Mouse (Mus musculus): ENCODE data around the gene Pfdn6. TPM values are rescaled to one million over a fixed set of nuclear protein-coding genes. Genes with fewer than 3 reads are reported as not detected.

The Pfdn6 gene
- polyA plus RNA-seq, 1 experiment from 2014 or later, result 145 TPM

DNA sequence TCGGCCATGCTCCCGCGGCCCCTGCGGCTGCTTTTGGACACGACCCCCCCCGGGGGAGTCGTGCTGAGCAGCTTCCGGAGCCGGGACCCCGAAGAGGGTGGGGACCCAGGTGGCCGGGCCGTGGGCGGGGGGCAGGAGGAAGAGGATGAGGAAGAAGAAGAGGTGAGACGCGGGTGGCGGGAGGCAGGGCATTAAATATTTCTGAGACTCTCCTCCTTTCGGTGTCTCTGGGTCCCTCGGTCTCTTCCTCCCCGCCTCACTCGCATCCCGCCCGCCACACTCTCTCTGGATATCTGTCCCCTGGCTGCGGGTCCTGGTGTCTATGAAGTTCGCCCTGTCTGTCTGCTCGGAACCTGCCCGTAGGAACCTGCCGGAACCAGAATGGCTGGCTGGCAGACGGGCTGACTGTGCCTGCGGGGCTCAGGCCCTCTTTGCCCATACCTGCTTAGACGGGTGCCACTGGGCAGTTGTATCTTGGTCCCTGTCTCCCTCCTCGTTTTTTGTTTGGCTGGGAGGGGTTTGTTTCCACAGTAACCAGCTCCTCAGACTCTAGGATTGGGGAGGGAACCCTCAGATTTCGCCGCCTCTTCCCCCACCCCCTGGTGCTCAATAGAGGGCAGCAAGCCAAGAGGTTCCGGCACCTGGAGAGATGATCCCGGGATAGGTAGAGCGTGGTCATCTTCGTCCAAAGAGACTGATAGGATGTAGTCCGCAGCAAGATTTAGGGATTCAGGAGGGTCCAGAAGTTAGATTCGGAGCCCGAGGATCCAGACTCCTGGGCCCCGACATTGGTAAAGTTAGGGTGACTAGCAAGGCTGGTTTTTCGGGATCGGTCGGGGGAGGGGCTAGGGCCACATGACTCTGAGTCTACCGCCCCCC, 9.6 kb downstream of the Pfdn6 start:
- H3K4me3 ChIP-seq (replicated peaks), result peak overlapping the region; percentile 78
- H3K9me3 ChIP-seq (replicated peaks), result no peaks in the 10 kb centered on the region
- peak overlapping the region; percentile 96 for H3K27ac ChIP-seq (replicated peaks)
- ATAC-seq (ENCODE audit: insufficient number of reproducible peaks, low FRiP score, low TSS enrichment, low read depth), result peak; percentile 4; the same call in 1 of the 2 replicates
- peak overlapping the region; percentile 67 for H3K9ac ChIP-seq
- H3K36me3 ChIP-seq, result peaks cover 39% of the 10 kb centered on the region
- peak overlapping the region; percentile 98 for H3K4me2 ChIP-seq (replicated peaks)
- H3K27me3 ChIP-seq, result no peaks in the 10 kb centered on the region
- under 1% methylated on average over 45 of the region's 45 CpGs for WGBS
- H3K4me1 ChIP-seq, result peaks cover 30% of the 10 kb centered on the region

DNA sequence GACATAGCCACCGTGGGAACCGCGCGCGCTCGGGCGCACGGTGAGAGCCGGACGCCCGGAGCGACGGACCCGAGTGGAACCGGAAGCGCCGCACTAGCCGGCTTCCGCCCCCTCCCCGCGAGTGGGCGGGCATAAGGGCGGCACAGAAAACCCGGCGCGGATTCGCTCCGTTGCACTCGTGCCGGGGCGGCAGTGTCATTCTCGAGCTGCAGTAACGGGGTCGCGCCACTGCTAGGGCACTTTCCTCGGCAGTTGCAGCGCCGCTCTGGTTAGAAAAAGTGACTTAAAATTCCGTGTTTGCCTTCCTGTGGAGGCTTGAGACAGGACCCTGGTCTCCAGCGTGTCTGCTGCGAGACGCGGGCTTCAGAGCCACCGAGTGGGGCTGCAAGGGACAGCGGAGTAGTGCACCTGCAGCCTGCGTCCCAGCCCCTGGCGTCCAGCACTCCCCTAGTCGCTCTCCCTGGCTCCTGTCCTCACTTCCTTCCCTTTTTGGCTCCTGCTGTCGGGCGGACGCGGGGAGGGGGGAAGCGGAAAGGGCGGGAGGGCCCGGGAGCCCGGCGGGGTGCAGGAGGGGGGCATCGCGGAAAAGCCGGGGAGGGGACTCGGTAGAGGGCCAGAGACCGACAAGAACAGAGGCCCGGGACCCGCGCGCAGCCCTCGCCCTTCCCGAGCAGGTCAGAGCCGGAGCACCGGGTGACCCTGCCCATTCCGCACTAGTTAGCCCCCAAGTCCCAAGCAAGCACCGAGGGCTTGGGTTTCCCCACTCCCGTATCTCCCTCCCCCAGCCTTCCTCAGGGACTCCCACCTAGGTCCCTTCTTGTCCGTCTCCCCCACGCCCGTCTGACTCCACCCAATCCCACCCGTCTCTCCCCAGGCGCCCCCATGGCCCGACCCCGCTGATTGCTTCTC, 10.5 kb downstream of the Pfdn6 start, which contains the start of gene Rgl2:
TSS of gene Rgl2 (plus strand) at position 173 of the 909 bp plus-strand sequence.
- peak; percentile 87 for ATAC-seq (ENCODE audit: insufficient number of reproducible peaks, low FRiP score, low TSS enrichment, low read depth)
- Histone ChIP-seq H3K4me1 (peaks cover 30% of the 10 kb centered on the region), H3K4me3 (replicated peaks) (peak within 1 kb of the TSS; percentile 78), H3K9ac (peak within 1 kb of the TSS; percentile 67), H3K27me3 (no peaks in the 10 kb centered on the region), H3K27ac (replicated peaks) (peak within 1 kb of the TSS; percentile 96), H3K9me3 (replicated peaks) (no peaks in the 10 kb centered on the region), H3K4me2 (replicated peaks) (peak within 1 kb of the TSS; percentile 98), H3K36me3 (peaks cover 30% of the 10 kb centered on the region)
- WGBS, result under 1% methylated on average over 79 of the region's 80 CpGs

DNA sequence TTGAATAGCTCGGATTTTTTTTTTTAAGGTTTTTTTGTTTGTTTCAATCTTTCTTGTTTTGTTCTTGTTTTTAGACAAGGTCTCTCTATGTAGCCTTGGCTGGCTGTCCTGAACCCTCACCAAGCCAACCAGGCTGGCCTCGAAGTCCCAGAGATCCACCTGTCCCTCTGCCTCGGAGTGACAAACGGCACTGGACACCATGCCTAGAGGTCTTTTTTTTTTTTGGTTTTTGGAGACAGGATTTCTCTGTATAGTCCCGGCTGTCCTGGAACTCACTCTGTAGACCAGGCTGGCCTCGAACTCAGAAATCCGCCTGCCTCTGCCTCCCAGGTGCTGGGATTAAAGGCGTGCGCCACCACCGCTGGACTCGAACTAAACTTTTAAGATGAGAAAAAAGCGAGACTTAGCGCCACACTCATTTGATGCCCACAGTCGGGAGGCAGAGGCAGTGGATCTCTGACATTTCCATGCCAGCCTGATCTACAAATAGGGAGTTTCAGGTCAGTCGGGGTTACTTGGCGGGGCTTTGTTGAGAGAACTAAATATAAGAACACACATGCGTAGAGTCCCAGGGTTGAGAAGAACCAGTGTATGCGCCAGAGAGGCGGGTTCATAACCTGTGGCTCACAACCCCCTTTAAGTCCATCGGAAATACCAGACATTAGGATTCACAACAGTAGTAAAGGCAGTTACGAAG, 11.7 kb downstream of the Pfdn6 start:
- Histone ChIP-seq H3K4me3 (replicated peaks) (peak overlapping the region; percentile 78), H3K27ac (replicated peaks) (no peak overlapping the region), H3K4me1 (peaks cover 30% of the 10 kb centered on the region), H3K4me2 (replicated peaks) (peak overlapping the region; percentile 98), H3K9me3 (replicated peaks) (no peaks in the 10 kb centered on the region), H3K36me3 (peaks cover 21% of the 10 kb centered on the region), H3K9ac (peak overlapping the region; percentile 67), H3K27me3 (no peaks in the 10 kb centered on the region)
- no peak for ATAC-seq (ENCODE audit: insufficient number of reproducible peaks, low FRiP score, low TSS enrichment, low read depth)
- WGBS, result 60% methylated on average over 21 of the region's 21 CpGs

DNA sequence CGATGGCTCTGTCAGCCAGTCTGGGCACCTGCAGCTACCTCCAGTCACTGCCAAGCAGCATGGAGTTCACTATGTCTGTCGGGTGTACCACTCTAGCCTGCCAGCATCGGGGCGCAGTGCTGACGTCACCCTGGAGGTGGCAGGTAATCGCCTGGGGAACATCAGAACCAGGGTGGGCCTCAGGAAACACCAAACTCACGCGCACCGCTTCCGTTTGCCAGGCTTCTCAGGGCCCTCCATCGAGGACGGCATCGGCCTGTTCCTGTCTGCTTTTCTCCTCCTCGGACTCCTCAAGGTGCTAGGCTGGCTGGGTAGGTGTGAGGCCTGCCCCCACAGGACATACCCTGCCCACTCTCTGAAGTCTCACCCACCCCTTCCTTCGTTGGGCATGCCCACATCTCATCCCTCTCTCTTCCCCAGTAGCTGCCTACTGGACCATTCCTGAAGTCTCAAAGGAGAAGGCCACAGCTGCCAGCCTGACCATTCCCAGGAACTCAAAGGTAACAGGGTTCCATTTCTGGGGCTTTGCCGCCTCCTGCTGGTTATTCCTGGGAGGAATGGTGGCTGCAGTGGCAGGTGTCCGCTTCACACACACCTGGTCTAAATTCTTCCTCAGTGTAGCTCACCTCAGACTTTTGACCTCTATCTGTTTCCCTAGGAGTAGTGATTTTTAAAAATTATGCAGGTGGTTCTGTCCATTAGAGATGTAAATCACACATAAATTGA, 13.8 kb downstream of the Pfdn6 start:
- Histone ChIP-seq H3K27me3 (no peaks in the 10 kb centered on the region), H3K36me3 (peaks cover 9% of the 10 kb centered on the region; the same call in 1 of the 2 replicates), H3K9ac (no peak overlapping the region), H3K4me3 (replicated peaks) (no peak overlapping the region), H3K4me1 (peaks cover 22% of the 10 kb centered on the region), H3K9me3 (replicated peaks) (no peaks in the 10 kb centered on the region), H3K27ac (replicated peaks) (no peak overlapping the region), H3K4me2 (replicated peaks) (no peak overlapping the region)
- WGBS, result 73% methylated on average over 17 of the region's 17 CpGs
- no peak for ATAC-seq (ENCODE audit: insufficient number of reproducible peaks, low FRiP score, low TSS enrichment, low read depth)

DNA sequence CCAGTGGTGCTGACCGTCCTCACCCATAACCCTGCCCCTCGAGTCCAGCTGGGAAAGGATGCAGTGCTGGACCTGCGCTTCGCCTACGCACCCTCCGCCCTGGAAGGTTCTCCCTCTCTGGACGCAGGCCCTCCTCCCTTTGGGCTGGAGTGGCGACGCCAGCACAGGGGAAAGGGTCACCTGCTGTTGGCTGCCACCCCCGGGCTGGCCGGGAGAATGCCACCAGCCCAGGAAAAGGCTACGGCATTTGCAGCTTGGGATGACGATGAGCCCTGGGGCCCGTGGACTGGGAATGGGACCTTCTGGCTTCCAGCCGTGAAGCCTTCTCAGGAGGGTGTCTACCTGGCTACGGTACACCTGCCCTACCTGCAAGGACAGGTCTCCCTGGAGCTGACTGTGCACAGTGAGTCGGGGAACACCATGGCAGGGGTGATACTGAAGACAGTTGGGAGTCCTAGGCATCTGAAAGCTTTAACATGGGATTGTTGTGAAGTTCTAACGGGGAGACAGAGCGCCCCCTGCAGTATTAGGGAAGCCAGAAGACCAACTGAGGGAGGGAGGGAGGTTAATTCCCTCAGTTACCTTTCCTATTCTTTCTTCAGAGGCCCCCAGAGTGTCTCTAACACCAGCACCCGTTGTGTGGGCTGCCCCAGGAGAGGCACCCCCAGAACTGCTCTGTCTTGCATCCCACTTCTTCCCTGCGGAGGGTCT, 14.6 kb downstream of the Pfdn6 start:
- peaks cover 14% of the 10 kb centered on the region for H3K4me1 ChIP-seq
- peaks cover 9% of the 10 kb centered on the region; the same call in 1 of the 2 replicates for H3K36me3 ChIP-seq
- no peaks in the 10 kb centered on the region for H3K27me3 ChIP-seq
- no peak overlapping the region for H3K9ac ChIP-seq
- 78% methylated on average over 21 of the region's 21 CpGs for WGBS
- H3K9me3 ChIP-seq (replicated peaks), result no peaks in the 10 kb centered on the region
- no peak overlapping the region for H3K4me3 ChIP-seq (replicated peaks)
- no peak overlapping the region for H3K4me2 ChIP-seq (replicated peaks)
- no peak for ATAC-seq (ENCODE audit: insufficient number of reproducible peaks, low FRiP score, low TSS enrichment, low read depth)
- H3K27ac ChIP-seq (replicated peaks), result no peak overlapping the region

DNA sequence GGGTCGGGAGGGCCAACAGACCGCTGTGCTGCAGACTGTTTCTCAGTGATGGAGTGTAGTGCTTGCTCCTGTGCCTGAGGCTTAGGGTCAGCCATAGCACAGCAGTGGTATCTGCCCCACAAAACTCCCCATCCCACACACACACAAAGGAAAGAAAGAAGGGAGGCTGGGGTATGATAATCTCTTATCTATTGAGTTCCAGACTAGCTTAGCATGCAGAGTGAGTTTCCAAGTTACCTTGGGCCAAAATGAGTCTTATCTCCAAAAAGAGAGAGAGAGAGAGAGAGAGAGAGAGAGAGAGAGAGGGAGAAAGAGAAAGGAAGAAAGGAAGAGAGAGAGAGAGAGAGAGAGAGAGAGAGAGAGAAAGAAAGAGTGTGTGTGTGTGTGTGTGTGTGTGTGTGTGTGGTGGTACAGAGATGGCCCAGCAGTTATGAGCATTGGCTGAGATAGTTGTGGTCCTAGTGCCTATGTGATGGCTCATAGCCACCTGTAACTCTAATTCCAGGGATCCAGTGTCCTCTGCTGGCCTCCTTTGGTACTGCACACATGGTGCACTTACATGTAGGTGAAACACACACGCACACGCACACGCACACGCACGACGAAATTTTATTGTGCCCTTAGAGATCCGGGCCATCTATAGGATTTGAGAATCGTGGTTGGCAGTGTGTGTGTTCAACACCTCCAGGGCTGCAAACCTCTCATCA, 15.4 kb downstream of the Pfdn6 start:
- no peak overlapping the region for H3K4me2 ChIP-seq (replicated peaks)
- ATAC-seq (ENCODE audit: insufficient number of reproducible peaks, low FRiP score, low TSS enrichment, low read depth), result no peak

DNA sequence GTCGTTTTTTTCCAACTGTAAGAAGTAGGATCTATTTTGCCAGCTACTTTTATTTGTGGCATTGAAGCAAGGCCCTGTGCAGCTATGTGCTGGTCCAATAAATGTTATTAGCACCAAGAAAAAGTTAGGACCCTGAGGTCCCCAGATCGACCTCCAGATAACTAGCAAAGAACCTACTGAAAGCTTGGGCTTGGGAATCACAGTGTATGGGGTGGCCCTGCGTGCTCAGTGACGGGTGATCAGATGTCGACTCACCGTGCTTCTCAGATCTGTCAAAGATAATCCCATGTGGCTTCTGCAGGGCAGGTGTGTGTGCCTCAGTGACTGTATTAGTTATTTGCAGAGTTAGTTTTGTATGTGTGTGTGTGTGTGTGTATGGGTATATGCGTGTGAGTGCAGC, 18.8 kb downstream of the Pfdn6 start:
- 79% methylated on average over 7 of the region's 7 CpGs for WGBS
- ATAC-seq (ENCODE audit: insufficient number of reproducible peaks, low FRiP score, low TSS enrichment, low read depth), result no peak
- Histone ChIP-seq H3K9me3 (replicated peaks) (no peaks in the 10 kb centered on the region), H3K36me3 (peaks cover 10% of the 10 kb centered on the region; the same call in 1 of the 2 replicates), H3K9ac (no peak overlapping the region), H3K27ac (replicated peaks) (no peak overlapping the region), H3K4me3 (replicated peaks) (0 out of 2 replicates have a peak overlapping the region, but pooled peaks have one; percentile 66), H3K4me1 (peaks cover 22% of the 10 kb centered on the region), H3K27me3 (no peaks in the 10 kb centered on the region), H3K4me2 (replicated peaks) (no peak overlapping the region)

More for the DNA sequence above, 15.4 kb downstream of the Pfdn6 start:
- H3K27ac ChIP-seq (replicated peaks), result no peak overlapping the region
- no peak overlapping the region for H3K4me3 ChIP-seq (replicated peaks)
- no peak overlapping the region for H3K9ac ChIP-seq
- peaks cover 11% of the 10 kb centered on the region for H3K4me1 ChIP-seq
- peaks cover 9% of the 10 kb centered on the region; the same call in 1 of the 2 replicates for H3K36me3 ChIP-seq
- H3K27me3 ChIP-seq, result no peaks in the 10 kb centered on the region
- WGBS, result 88% methylated on average over 10 of the region's 10 CpGs
- no peaks in the 10 kb centered on the region for H3K9me3 ChIP-seq (replicated peaks)

DNA sequence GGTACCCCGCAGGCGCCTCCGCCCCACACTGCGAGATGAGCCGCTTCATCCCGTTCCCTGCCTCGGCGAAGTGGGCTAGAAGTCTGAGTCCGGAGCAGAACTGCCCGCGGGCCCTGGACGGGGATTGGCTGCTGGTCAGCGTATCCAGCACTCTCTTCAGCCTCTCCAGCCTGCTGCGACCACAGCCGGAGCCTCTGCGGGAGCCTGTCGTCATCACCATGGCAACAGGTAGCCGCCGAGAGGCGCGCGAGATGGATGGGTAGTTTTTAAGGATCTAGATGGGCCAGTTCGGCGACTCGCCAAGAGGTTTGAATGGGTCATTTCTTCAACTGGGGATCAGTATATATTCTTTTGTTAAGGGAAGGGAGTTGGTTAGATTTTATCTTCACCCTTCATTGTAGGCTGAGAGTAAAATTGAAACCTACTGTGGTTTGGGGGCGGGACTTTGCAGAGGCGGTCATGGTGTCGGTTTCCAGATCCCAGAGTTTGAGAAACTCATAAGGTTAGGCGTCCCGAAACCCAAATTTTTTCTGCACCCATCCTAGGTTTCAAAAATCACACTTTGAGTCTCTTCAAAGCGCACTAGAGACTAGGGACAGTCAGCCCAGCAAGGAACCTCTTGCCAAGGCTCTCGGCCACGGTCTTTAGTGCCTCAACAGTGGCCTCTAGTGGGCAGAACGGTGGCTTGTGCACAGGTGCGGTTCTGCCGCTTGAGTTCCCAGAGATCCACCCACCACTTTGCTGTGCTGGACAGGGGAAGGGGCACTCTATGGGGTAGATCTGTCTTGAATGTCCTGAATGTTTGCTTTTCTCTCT, 19.7 kb downstream of the Pfdn6 start:
- H3K4me2 ChIP-seq (replicated peaks), result peak overlapping the region; percentile 90
- H3K4me3 ChIP-seq (replicated peaks), result peak overlapping the region; percentile 66
- WGBS, result under 1% methylated on average over 36 of the region's 36 CpGs
- H3K9ac ChIP-seq, result peak overlapping the region; percentile 39
- peaks cover 24% of the 10 kb centered on the region for H3K4me1 ChIP-seq
- no peaks in the 10 kb centered on the region for H3K27me3 ChIP-seq
- H3K27ac ChIP-seq (replicated peaks), result peak overlapping the region; percentile 76
- H3K36me3 ChIP-seq, result peaks cover 10% of the 10 kb centered on the region; the same call in 1 of the 2 replicates
- peak; percentile 11 for ATAC-seq (ENCODE audit: insufficient number of reproducible peaks, low FRiP score, low TSS enrichment, low read depth)
- H3K9me3 ChIP-seq (replicated peaks), result no peaks in the 10 kb centered on the region
